Mouse (Mus musculus) frontal cortex, adult 2 months (tissue): ENCODE measurements around the gene Gm21677. TPM values are rescaled to one million over a fixed set of nuclear protein-coding genes. Genes with fewer than 3 reads are reported as not detected.
A peak's percentile ranks its signal among the peaks of the same experiment; 100 is the strongest.
"Not testable (repeated sequence)": the region's sequence is repeated elsewhere in the genome, so short reads cannot be mapped to it uniquely, and the experiment has no call there.

Experiments used
- DNase-seq, 2 experiments: peaks; one replicate each; pipeline ENCODE4 v3.0.0; 2022; ENCODE audit warnings: low spot score in 1 of 2; ENCODE audit errors: extremely low spot score in 1 of 2
- polyA plus RNA-seq: library from polyadenylated mRNA; depleted of rRNA; stranded (reverse); fragments of >200 nt; gene quantifications from 2 replicates; pipeline ENCODE4 v1.2.3, GENCODE M21; 2012; rRNA removed

Gm21677 gene
- polyA plus RNA-seq = not detected in 2 replicates

DNA sequence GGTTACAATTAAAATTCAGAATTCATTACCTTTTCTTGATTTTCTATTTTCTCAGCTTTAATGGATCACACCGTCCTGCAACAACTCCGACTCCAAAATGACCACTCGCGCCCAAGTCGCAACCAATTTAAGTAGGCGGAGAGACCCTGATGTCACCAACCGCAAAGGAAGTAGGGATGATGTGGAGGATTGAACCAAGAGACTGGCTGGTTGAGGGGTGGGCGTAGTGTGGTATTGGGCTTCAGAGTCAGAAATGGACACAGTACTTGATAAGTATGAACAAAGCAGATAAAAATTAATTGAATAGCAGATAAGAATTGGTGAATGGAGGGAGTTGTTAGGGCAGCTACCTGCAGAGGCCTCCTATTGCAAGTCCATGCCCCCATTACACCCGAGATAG lies at the start of gene Gm21677:
TSS of gene Gm21677 (minus strand) at position 101 of the 400 bp plus-strand sequence.
- not testable (repeated sequence) for DNase-seq

DNA sequence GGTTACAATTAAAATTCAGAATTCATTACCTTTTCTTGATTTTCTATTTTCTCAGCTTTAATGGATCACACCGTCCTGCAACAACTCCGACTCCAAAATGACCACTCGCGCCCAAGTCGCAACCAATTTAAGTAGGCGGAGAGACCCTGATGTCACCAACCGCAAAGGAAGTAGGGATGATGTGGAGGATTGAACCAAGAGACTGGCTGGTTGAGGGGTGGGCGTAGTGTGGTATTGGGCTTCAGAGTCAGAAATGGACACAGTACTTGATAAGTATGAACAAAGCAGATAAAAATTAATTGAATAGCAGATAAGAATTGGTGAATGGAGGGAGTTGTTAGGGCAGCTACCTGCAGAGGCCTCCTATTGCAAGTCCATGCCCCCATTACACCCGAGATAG lies 39.0 kb upstream of the Gm21677 start, which contains the start of gene Gm21693:
TSS of gene Gm21693 (minus strand) at position 101 of the 400 bp plus-strand sequence.
- not testable (repeated sequence) for DNase-seq

DNA sequence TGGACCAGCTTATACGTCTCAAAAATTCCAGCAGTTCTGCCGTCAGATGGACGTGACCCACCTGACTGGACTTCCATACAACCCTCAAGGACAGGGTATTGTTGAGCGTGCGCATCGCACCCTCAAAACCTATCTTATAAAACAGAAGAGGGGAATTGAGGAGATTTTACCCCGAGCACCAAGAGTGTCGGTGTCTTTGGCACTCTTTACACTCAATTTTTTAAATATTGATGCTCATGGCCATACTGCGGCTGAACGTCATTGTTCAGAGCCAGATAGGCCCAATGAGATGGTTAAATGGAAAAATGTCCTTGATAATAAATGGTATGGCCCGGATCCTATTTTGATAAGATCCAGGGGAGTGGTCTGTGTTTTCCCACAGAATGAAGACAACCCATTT lies 34.4 kb upstream of the Gm21677 start:
- DNase-seq = peak; percentile 0 to 24

Other genes with a start within 250 kb of the Gm21677 start
- not detected in 2 replicates for gene Gm21693, start 38.9 kb upstream of the Gm21677 start, polyA plus RNA-seq
- not detected in 2 replicates for gene Gm21704, start 103.7 kb upstream of the Gm21677 start, polyA plus RNA-seq
- not detected in 2 replicates for gene Gm21708, start 103.7 kb upstream of the Gm21677 start, polyA plus RNA-seq